Mouse (Mus musculus) thymus, postnatal 10 days (tissue): ENCODE data around the gene Scamp5.

Experiments used
- DNase-seq, 2 experiments: peaks; one replicate each; pipeline ENCODE4 v3.0.0; 2021; ENCODE audit warnings: low spot score in 2 of 2

The Scamp5 gene

GRCm38 (mm10) chr9:57419521-57420267 is 48.2 kb downstream of the Scamp5 start:
- no peak for DNase-seq

GRCm38 (mm10) chr9:57417341-57417740 is 50.5 kb downstream of the Scamp5 start:
- no peak for DNase-seq

GRCm38 (mm10) chr9:57407120-57407905 is 60.5 kb downstream of the Scamp5 start:
- no peak for DNase-seq

- DNase-seq: no peak
These were observed 61.5 kb downstream of the Scamp5 start for GRCm38 (mm10) chr9:57406395-57406794.

GRCm38 (mm10) chr9:57404036-57404435 is 63.8 kb downstream of the Scamp5 start:
- DNase-seq: no peak

GRCm38 (mm10) chr9:57402318-57403251 is 65.3 kb downstream of the Scamp5 start:
- no peak for DNase-seq

- no peak for DNase-seq
These were observed 69.1 kb downstream of the Scamp5 start for GRCm38 (mm10) chr9:57398773-57399172.

- no peak for DNase-seq
These were observed 75.0 kb downstream of the Scamp5 start for GRCm38 (mm10) chr9:57392892-57393291.
